Mouse (Mus musculus) cortical plate, adult 2 months (tissue): ENCODE measurements around the gene Spag8. TPM values are rescaled to one million over a fixed set of nuclear protein-coding genes. Genes with fewer than 3 reads are reported as not detected.

ENCODE experiments used
- H3K27ac ChIP-seq: fragments of 200-500 bp; 2 replicates; pipeline ENCODE4 v1.5.1; 2012; ENCODE audit warnings: low read length, control low read depth, inconsistent platforms; ENCODE audit not compliant: insufficient read depth
- H3K4me1 ChIP-seq: fragments of 200-500 bp; 2 replicates; pipeline ENCODE4 v1.6.1; 2011; ENCODE audit warnings: low read length; ENCODE audit not compliant: control insufficient read depth, insufficient read depth
- H3K4me3 ChIP-seq: fragments of 200-500 bp; 2 replicates; pipeline ENCODE4 v1.5.1; 2011; ENCODE audit warnings: mild to moderate bottlenecking, low read length, control low read depth; ENCODE audit not compliant: insufficient read depth
- CTCF ChIP-seq: fragments of 200-500 bp; IDR thresholded peaks from 2 replicates; pipeline ENCODE4 v1.5.1; 2011; ENCODE audit warnings: mild to moderate bottlenecking, control low read depth, low read length; ENCODE audit not compliant: insufficient read depth; ENCODE audit errors: extremely low read depth
- POLR2A ChIP-seq: fragments of 200-500 bp; IDR thresholded peaks from 2 replicates; pipeline ENCODE4 v1.6.1; 2011; ENCODE audit warnings: mild to moderate bottlenecking, low read length, control low read depth; ENCODE audit not compliant: insufficient read depth; ENCODE audit errors: extremely low read depth
- polyA plus RNA-seq: library from polyadenylated mRNA; depleted of rRNA; stranded (reverse); fragments of >200 nt; gene quantifications from 2 replicates; pipeline ENCODE4 v1.2.3, GENCODE M21; 2012; rRNA removed

The Spag8 gene
- 2.3 and 2.6 TPM in 2 replicates for polyA plus RNA-seq

GRCm38 (mm10) chr4:43653161-43654015, at the start of gene Spag8:
Spag8 (minus strand) TSS chr4:43653594.
- no peak within 1 kb of the TSS for H3K27ac ChIP-seq
- no peaks in the 10 kb centered on the region; the same call in 1 of the 2 replicates for H3K4me1 ChIP-seq
- no peak for TF ChIP-seq CTCF
- TF ChIP-seq POLR2A: no peak
- H3K4me3 ChIP-seq: no peak within 1 kb of the TSS

- no peak within 1 kb of the TSS for H3K4me3 ChIP-seq
- H3K27ac ChIP-seq: no peak within 1 kb of the TSS
- TF ChIP-seq POLR2A (no peak), CTCF (no peak)
- no peaks in the 10 kb centered on the region for H3K4me1 ChIP-seq
Observed at GRCm38 (mm10) chr4:43700707-43701106, 47.3 kb upstream of the Spag8 start, which contains the start of gene Olfr70. Olfr70 (minus strand) TSS chr4:43700807.

GRCm38 (mm10) chr4:43696561-43696960, 43.2 kb upstream of the Spag8 start:
- no peak overlapping the region for H3K4me3 ChIP-seq
- H3K4me1 ChIP-seq: no peaks in the 10 kb centered on the region
- no peak for TF ChIP-seq POLR2A
- no peak for TF ChIP-seq CTCF
- no peak overlapping the region for H3K27ac ChIP-seq

GRCm38 (mm10) chr4:43695249-43695671, 41.9 kb upstream of the Spag8 start:
- TF ChIP-seq CTCF (no peak), POLR2A (no peak)
- Histone ChIP-seq H3K4me3 (no peak overlapping the region), H3K27ac (no peak overlapping the region)

GRCm38 (mm10) chr4:43694439-43695248, 41.2 kb upstream of the Spag8 start:
- Histone ChIP-seq H3K4me1 (0 out of 2 replicates have a peak, but pooled peaks cover 2% of the 10 kb centered on the region), H3K4me3 (no peak overlapping the region)
- no peak for TF ChIP-seq POLR2A

More at GRCm38 (mm10) chr4:43695249-43695671, 41.9 kb upstream of the Spag8 start:
- 0 out of 2 replicates have a peak, but pooled peaks cover 2% of the 10 kb centered on the region for H3K4me1 ChIP-seq

GRCm38 (mm10) chr4:43693806-43694241, 40.4 kb upstream of the Spag8 start:
- H3K27ac ChIP-seq: no peak overlapping the region
- H3K4me3 ChIP-seq: no peak overlapping the region
- no peak for TF ChIP-seq CTCF
- TF ChIP-seq POLR2A: no peak

More at GRCm38 (mm10) chr4:43694439-43695248, 41.2 kb upstream of the Spag8 start:
- no peak overlapping the region for H3K27ac ChIP-seq

GRCm38 (mm10) chr4:43691026-43691425, 37.6 kb upstream of the Spag8 start:
- TF ChIP-seq CTCF (no peak), POLR2A (no peak)
- H3K27ac ChIP-seq: no peak overlapping the region
- H3K4me3 ChIP-seq: no peak overlapping the region
- H3K4me1 ChIP-seq: 0 out of 2 replicates have a peak, but pooled peaks cover 2% of the 10 kb centered on the region

More at GRCm38 (mm10) chr4:43693806-43694241, 40.4 kb upstream of the Spag8 start:
- 0 out of 2 replicates have a peak, but pooled peaks cover 2% of the 10 kb centered on the region for H3K4me1 ChIP-seq

- no peak overlapping the region for H3K4me3 ChIP-seq
- 0 out of 2 replicates have a peak, but pooled peaks cover 2% of the 10 kb centered on the region for H3K4me1 ChIP-seq
Observed at GRCm38 (mm10) chr4:43690021-43690420, 36.6 kb upstream of the Spag8 start.

GRCm38 (mm10) chr4:43679416-43680043, 26.1 kb upstream of the Spag8 start:
- H3K4me3 ChIP-seq: no peak overlapping the region
- TF ChIP-seq POLR2A (no peak), CTCF (no peak)
- H3K27ac ChIP-seq: no peak overlapping the region
- no peaks in the 10 kb centered on the region for H3K4me1 ChIP-seq

More at GRCm38 (mm10) chr4:43690021-43690420, 36.6 kb upstream of the Spag8 start:
- TF ChIP-seq CTCF (no peak), POLR2A (no peak)
- no peak overlapping the region for H3K27ac ChIP-seq

GRCm38 (mm10) chr4:43678541-43678940, 25.1 kb upstream of the Spag8 start:
- Histone ChIP-seq H3K4me3 (no peak overlapping the region), H3K4me1 (no peaks in the 10 kb centered on the region), H3K27ac (no peak overlapping the region)
- TF ChIP-seq POLR2A (no peak), CTCF (no peak)
